Mouse (Mus musculus): Measurements from ENCODE around the gene Cbr3. TPM values are rescaled to one million over a fixed set of nuclear protein-coding genes. Genes with fewer than 3 reads are reported as not detected.

The Cbr3 gene
- polyA plus RNA-seq, 1 experiment from 2014 or later, result 0.33 TPM

GRCm38 (mm10) chr16:93729801-93730721 lies 47.0 kb downstream of the Cbr3 start:
- Histone ChIP-seq H3K4me2 (no peak overlapping the region), H3K9ac (ENCODE audit: low read depth, low read length) (no peak overlapping the region), H3K4me3 (ENCODE audit: low read depth, low read length) (no peak overlapping the region), H3K4me1 (replicated peaks; ENCODE audit: control insufficient read depth, insufficient read depth, low read length) (peaks cover 8% of the 10 kb centered on the region), H3K36me3 (ENCODE audit: control insufficient read depth, insufficient read depth, low read length) (no peaks in the 10 kb centered on the region; the same call in 1 of the 2 replicates), H3K27ac (ENCODE audit: low read depth, low read length) (no peak overlapping the region), H3K27me3 (replicated peaks; ENCODE audit: control insufficient read depth, insufficient read depth, low read length) (no peaks in the 10 kb centered on the region), H3K9me3 (ENCODE audit: control insufficient read depth, low read length) (no peaks in the 10 kb centered on the region)
- 83% methylated on average over 23 of the region's 23 CpGs for WGBS
- no peak for ATAC-seq (replicated peaks; ENCODE audit: low FRiP score)
- no peak for DNase-seq (ENCODE audit: low spot score)

GRCm38 (mm10) chr16:93731310-93731709 lies 48.3 kb downstream of the Cbr3 start:
- DNase-seq (ENCODE audit: low spot score) (no peak), ATAC-seq (replicated peaks; ENCODE audit: low FRiP score) (no peak)
- H3K36me3 ChIP-seq (ENCODE audit: control insufficient read depth, insufficient read depth, low read length), result no peaks in the 10 kb centered on the region; the same call in 1 of the 2 replicates
- no peak overlapping the region for H3K4me3 ChIP-seq (ENCODE audit: low read depth, low read length)
- no peak overlapping the region for H3K4me2 ChIP-seq
- 69% methylated on average over 8 of the region's 8 CpGs for WGBS
- H3K27me3 ChIP-seq (replicated peaks; ENCODE audit: control insufficient read depth, insufficient read depth, low read length), result no peaks in the 10 kb centered on the region
- no peaks in the 10 kb centered on the region for H3K9me3 ChIP-seq (ENCODE audit: control insufficient read depth, low read length)
- peaks cover 8% of the 10 kb centered on the region for H3K4me1 ChIP-seq (replicated peaks; ENCODE audit: control insufficient read depth, insufficient read depth, low read length)
- no peak overlapping the region for H3K9ac ChIP-seq (ENCODE audit: low read depth, low read length)
- H3K27ac ChIP-seq (ENCODE audit: low read depth, low read length), result no peak overlapping the region

- no peak for DNase-seq (ENCODE audit: low spot score)
- Histone ChIP-seq H3K4me1 (replicated peaks; ENCODE audit: control insufficient read depth, insufficient read depth, low read length) (peaks cover 8% of the 10 kb centered on the region), H3K4me3 (ENCODE audit: low read depth, low read length) (no peak overlapping the region), H3K27me3 (replicated peaks; ENCODE audit: control insufficient read depth, insufficient read depth, low read length) (no peaks in the 10 kb centered on the region), H3K4me2 (no peak overlapping the region), H3K9me3 (ENCODE audit: control insufficient read depth, low read length) (no peaks in the 10 kb centered on the region), H3K27ac (ENCODE audit: low read depth, low read length) (0 out of 2 replicates have a peak overlapping the region, but pooled peaks have one; percentile 21), H3K36me3 (ENCODE audit: control insufficient read depth, insufficient read depth, low read length) (no peaks in the 10 kb centered on the region; the same call in 1 of the 2 replicates), H3K9ac (ENCODE audit: low read depth, low read length) (no peak overlapping the region)
- 78% methylated on average over 18 of the region's 18 CpGs for WGBS
- 0 out of 2 replicates have a peak, but pooled peaks have one; percentile 17 for ATAC-seq (replicated peaks; ENCODE audit: low FRiP score)
These were observed 50.0 kb downstream of the Cbr3 start for GRCm38 (mm10) chr16:93732875-93733569.

- Histone ChIP-seq H3K9ac (ENCODE audit: low read depth, low read length) (no peak overlapping the region), H3K36me3 (ENCODE audit: control insufficient read depth, insufficient read depth, low read length) (no peaks in the 10 kb centered on the region), H3K9me3 (ENCODE audit: control insufficient read depth, low read length) (no peaks in the 10 kb centered on the region), H3K4me3 (ENCODE audit: low read depth, low read length) (no peak overlapping the region), H3K4me2 (no peak overlapping the region), H3K27me3 (replicated peaks; ENCODE audit: control insufficient read depth, insufficient read depth, low read length) (no peaks in the 10 kb centered on the region), H3K27ac (ENCODE audit: low read depth, low read length) (no peak overlapping the region), H3K4me1 (replicated peaks; ENCODE audit: control insufficient read depth, insufficient read depth, low read length) (peaks cover 15% of the 10 kb centered on the region)
- DNase-seq (ENCODE audit: low spot score) (no peak), ATAC-seq (replicated peaks; ENCODE audit: low FRiP score) (no peak)
- WGBS, result 88% methylated on average over 11 of the region's 11 CpGs
These were observed 56.2 kb downstream of the Cbr3 start for GRCm38 (mm10) chr16:93739251-93739650.

Other genes with a start within 250 kb of the Cbr3 start
- gene Setd4, start 79.2 kb upstream of the Cbr3 start, polyA plus RNA-seq (2014; fragmentation: Nextera tagmentation; extraction: Ambion mirVana), result 11.1 and 13.4 TPM in 2 replicates
- 44.3 and 49.3 TPM in 2 replicates for gene Cbr1, start 77.4 kb upstream of the Cbr3 start, polyA plus RNA-seq (2014; fragmentation: Nextera tagmentation; extraction: Ambion mirVana)
- gene Gm5678, start 55.1 kb upstream of the Cbr3 start, polyA plus RNA-seq (2014; fragmentation: Nextera tagmentation; extraction: Ambion mirVana), result not detected in 2 replicates
- 18.1 and 19.1 TPM in 2 replicates for gene Dop1b, start 28.7 kb downstream of the Cbr3 start, polyA plus RNA-seq (2014; fragmentation: Nextera tagmentation; extraction: Ambion mirVana)
- 37.0 and 37.6 TPM in 2 replicates for gene Morc3, start 148.9 kb downstream of the Cbr3 start, polyA plus RNA-seq (2014; fragmentation: Nextera tagmentation; extraction: Ambion mirVana)
- 86.3 and 96.0 TPM in 2 replicates for gene Chaf1b, start 200.7 kb downstream of the Cbr3 start, polyA plus RNA-seq (2014; fragmentation: Nextera tagmentation; extraction: Ambion mirVana)

Data from liver, embryonic 11.5 days (tissue).